Mouse (Mus musculus): Measurements from ENCODE around the gene Nppb.

DNA sequence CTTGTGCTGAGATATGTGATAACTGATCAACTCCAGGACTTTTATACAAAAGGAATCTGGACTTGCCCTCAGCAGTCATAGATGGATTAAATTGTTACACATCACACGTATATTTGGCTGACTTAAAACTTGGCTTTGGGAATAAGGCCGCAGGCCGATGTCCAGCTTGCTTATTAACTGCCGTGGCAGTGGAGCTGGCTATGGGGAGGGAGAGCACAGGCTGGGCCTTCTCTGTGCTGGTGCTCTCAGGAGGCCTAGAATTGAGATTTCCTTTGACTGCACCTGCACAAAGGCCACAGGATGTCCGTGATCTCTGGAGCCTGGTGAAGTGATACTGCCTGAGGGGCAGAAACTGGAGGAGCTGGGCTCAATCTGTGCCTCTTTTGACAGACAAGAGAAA lies 44.9 kb downstream of the Nppb start:
- no peak for TF ChIP-seq NRF1 (IDR thresholded peaks at IDR 0.05; ENCODE audit: insufficient read depth, low read depth, low read length, poor library complexity, severe bottlenecking)
- no peak for TF ChIP-seq CHD2 (IDR thresholded peaks at IDR 0.05; ENCODE audit: low read length)
- TF ChIP-seq CTCF (IDR thresholded peaks at IDR 0.05 in 2 of 3, conservative IDR thresholded peaks at IDR 0.05 in 1 of 3; ENCODE audit: control insufficient read depth in 1 of 3, insufficient read depth in 1 of 3, low read depth in 2 of 3, low read length in 3 of 3, poor library complexity in 1 of 3, severe bottlenecking in 1 of 3): no peak
- TF ChIP-seq EP300 (IDR thresholded peaks at IDR 0.05; ENCODE audit: low read depth in 1 of 2, low read length in 2 of 2): no peak
- no peak for TF ChIP-seq HCFC1 (IDR thresholded peaks at IDR 0.05; ENCODE audit: low read depth, low read length)
- TF ChIP-seq KAT2A (conservative IDR thresholded peaks at IDR 0.05; ENCODE audit: low read depth, low read length): no peak
- no peak for TF ChIP-seq E2F4 (IDR thresholded peaks at IDR 0.05; ENCODE audit: borderline replicate concordance, low read depth, low read length)
- TF ChIP-seq GABPA (IDR thresholded peaks at IDR 0.05; ENCODE audit: low read depth, low read length): no peak
- no peak for TF ChIP-seq MAX (IDR thresholded peaks at IDR 0.05; ENCODE audit: low read length)
- no peak for TF ChIP-seq POLR2A (IDR thresholded peaks at IDR 0.05; ENCODE audit: control insufficient read depth in 1 of 2, insufficient read depth in 1 of 2, low read depth in 1 of 2, low read length in 2 of 2, poor library complexity in 1 of 2)
- TF ChIP-seq TCF12 (IDR thresholded peaks at IDR 0.05; ENCODE audit: low read depth, low read length): no peak
- TF ChIP-seq MAZ (IDR thresholded peaks at IDR 0.05; ENCODE audit: low read depth, low read length): no peak
